Mouse (Mus musculus): ENCODE results near the gene Supt3. TPM values are rescaled to one million over a fixed set of nuclear protein-coding genes. Genes with fewer than 3 reads are reported as not detected.

The Supt3 gene
- total and polyA plus RNA-seq, 2 experiments from 2014 or later, result 3.2 to 24.5 TPM

DNA sequence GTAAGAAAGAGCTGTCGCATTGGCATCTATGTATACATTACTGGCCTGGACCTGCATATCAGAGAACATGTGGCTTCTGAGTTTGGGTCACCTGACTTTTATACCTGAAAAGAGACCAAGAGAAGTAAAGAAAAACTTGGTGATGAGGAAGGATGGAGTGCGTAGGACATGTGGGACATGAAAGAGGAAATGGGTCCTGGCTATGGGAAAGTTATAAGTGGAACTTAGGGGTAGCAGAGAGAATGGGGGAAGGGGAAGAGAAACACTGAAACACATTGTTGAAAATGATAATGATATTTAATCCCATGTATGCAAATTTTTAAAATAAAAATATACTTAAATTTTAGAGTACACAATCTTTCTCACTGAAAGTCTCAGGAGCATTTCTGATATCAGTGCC is 211.0 kb downstream of the Supt3 start:
- Histone ChIP-seq H3K4me3 (ENCODE audit: low read depth, low read length) (no peak overlapping the region), H3K9me3 (ENCODE audit: low read length) (no peaks in the 10 kb centered on the region), H3K4me2 (ENCODE audit: low read depth) (no peak overlapping the region), H3K4me1 (ENCODE audit: insufficient read depth) (no peaks in the 10 kb centered on the region), H3K27ac (ENCODE audit: low read depth, low read length) (no peak overlapping the region), H3K9ac (no peak overlapping the region), H3K27me3 (ENCODE audit: insufficient read depth, low read length) (no peaks in the 10 kb centered on the region), H3K36me3 (ENCODE audit: insufficient read depth) (no peaks in the 10 kb centered on the region)
- 94% methylated on average over 2 of the region's 2 CpGs for WGBS
- no peak for ATAC-seq
- TF ChIP-seq CTCF (IDR thresholded peaks at IDR 0.05; ENCODE audit: low read depth), result no peak
- DNase-seq, result no peak

DNA sequence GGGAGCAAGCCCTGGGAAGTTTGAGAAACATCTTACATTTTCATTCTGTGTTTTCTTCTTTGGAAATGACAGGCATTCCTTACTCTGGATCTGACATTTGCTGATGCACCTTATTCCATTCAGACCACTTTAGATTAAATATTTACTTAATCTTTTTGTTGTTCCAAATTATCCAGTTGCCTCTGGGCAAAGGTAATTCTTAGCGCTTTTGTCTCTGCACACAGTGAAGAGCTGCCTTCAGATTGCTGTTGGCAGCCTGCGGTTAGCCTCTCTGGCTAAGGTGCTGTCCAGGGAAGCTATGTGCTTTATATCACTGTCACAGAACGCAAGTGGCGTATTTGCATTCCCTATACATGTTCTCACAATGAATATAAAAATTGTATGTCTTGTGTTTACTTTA is 226.4 kb downstream of the Supt3 start:
- DNase-seq (no peak), ATAC-seq (no peak)
- no peaks in the 10 kb centered on the region for H3K36me3 ChIP-seq (ENCODE audit: insufficient read depth)
- no peak for TF ChIP-seq CTCF (IDR thresholded peaks at IDR 0.05; ENCODE audit: low read depth)
- H3K4me2 ChIP-seq (ENCODE audit: low read depth), result no peak overlapping the region
- H3K4me3 ChIP-seq (ENCODE audit: low read depth, low read length), result no peak overlapping the region
- no peak overlapping the region for H3K27ac ChIP-seq (ENCODE audit: low read depth, low read length)
- H3K4me1 ChIP-seq (ENCODE audit: insufficient read depth), result no peaks in the 10 kb centered on the region
- H3K9ac ChIP-seq, result no peak overlapping the region
- H3K9me3 ChIP-seq (ENCODE audit: low read length), result no peaks in the 10 kb centered on the region
- 92% methylated on average over 4 of the region's 4 CpGs for WGBS
- H3K27me3 ChIP-seq (ENCODE audit: insufficient read depth, low read length), result no peaks in the 10 kb centered on the region

DNA sequence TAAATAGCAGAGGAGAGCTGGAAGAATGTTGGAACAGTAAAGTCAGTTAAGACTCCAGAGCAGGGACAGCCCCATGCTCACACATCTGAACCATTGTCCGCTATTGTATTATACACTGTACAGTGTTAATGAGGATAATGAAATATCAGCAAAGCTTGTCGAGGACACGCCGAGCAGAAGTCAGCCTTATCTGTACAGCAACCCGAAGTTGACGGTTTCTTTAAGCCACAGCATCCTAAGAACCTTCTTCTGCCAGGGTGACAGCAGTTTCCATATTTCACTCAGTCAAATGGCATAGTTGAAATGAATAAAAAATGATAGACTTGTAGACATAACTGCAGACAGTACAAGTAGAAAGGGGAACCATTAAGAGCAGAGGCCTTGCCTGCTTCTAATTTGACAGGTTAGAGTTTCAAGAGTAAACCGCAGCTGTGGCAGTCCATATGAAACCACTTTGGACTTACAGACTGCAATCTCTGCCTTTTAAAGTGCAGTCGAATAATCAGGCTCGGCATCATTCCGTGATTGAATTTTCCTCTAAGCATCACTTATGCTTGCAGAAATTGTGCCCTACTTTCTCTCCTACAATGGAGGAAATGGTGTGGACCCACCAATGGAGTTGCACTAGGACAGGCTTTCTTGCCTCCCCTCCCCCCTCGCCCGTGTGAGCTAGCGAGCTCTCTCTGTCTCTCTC is 227.7 kb downstream of the Supt3 start:
- H3K36me3 ChIP-seq (ENCODE audit: insufficient read depth), result no peaks in the 10 kb centered on the region
- WGBS, result 83% methylated on average over 13 of the region's 13 CpGs
- no peak for TF ChIP-seq CTCF (IDR thresholded peaks at IDR 0.05; ENCODE audit: low read depth)
- H3K4me2 ChIP-seq (ENCODE audit: low read depth), result no peak overlapping the region
- H3K4me3 ChIP-seq (ENCODE audit: low read depth, low read length), result no peak overlapping the region
- no peaks in the 10 kb centered on the region for H3K27me3 ChIP-seq (ENCODE audit: insufficient read depth, low read length)
- no peak overlapping the region for H3K27ac ChIP-seq (ENCODE audit: low read depth, low read length)
- DNase-seq (no peak), ATAC-seq (no peak)
- H3K9ac ChIP-seq, result no peak overlapping the region
- no peaks in the 10 kb centered on the region for H3K4me1 ChIP-seq (ENCODE audit: insufficient read depth)
- no peaks in the 10 kb centered on the region for H3K9me3 ChIP-seq (ENCODE audit: low read length)

DNA sequence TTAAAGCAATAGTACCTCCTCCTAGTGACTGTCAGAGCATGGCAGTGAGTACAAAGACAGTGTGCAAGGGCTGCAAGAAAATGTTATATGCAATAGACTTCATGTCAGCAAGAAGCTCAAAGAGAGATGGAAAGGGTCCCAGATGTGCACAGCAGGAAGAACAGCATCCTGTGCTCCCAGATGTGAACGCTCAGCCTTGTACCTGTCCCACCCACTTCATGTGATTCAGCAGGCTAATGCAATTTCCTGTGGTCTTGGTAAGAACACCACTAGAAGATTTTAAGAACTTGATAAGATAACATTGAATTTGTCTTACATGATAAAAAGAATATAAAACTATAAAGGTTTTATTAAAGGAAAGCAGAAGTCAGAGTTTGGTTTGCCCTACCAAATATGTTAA is 230.5 kb downstream of the Supt3 start:
- TF ChIP-seq CTCF (IDR thresholded peaks at IDR 0.05; ENCODE audit: low read depth), result no peak
- WGBS, result 88% methylated on average over 1 of the region's 1 CpGs
- Histone ChIP-seq H3K27ac (ENCODE audit: low read depth, low read length) (no peak overlapping the region), H3K9me3 (ENCODE audit: low read length) (no peaks in the 10 kb centered on the region), H3K27me3 (ENCODE audit: insufficient read depth, low read length) (no peaks in the 10 kb centered on the region), H3K4me1 (ENCODE audit: insufficient read depth) (no peaks in the 10 kb centered on the region), H3K4me3 (ENCODE audit: low read depth, low read length) (no peak overlapping the region), H3K36me3 (ENCODE audit: insufficient read depth) (no peaks in the 10 kb centered on the region), H3K4me2 (ENCODE audit: low read depth) (no peak overlapping the region), H3K9ac (no peak overlapping the region)
- ATAC-seq (no peak), DNase-seq (no peak)

DNA sequence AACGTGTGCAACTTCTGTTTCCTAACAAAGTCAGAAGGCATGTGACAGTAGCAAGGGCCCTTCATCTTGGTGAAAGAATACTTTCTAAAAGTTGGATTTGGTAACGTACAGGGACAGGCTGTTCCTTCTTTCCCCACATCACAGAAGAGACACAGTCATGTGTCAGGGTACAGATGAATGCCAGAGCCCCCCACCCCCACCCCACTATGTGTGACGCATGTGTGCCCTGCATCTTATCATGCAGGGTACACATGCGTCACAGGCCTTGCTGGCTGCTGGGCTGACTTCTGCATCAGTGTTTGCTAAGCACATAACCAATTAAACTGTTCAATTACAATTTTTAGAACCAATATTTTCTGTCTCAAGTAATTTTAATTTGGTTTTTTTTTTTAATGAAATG is 231.7 kb downstream of the Supt3 start:
- Histone ChIP-seq H3K9ac (no peak overlapping the region), H3K36me3 (ENCODE audit: insufficient read depth) (no peaks in the 10 kb centered on the region), H3K27me3 (ENCODE audit: insufficient read depth, low read length) (no peaks in the 10 kb centered on the region), H3K4me3 (ENCODE audit: low read depth, low read length) (no peak overlapping the region), H3K4me2 (ENCODE audit: low read depth) (no peak overlapping the region), H3K4me1 (ENCODE audit: insufficient read depth) (no peaks in the 10 kb centered on the region), H3K9me3 (ENCODE audit: low read length) (no peaks in the 10 kb centered on the region), H3K27ac (ENCODE audit: low read depth, low read length) (no peak overlapping the region)
- TF ChIP-seq CTCF (IDR thresholded peaks at IDR 0.05; ENCODE audit: low read depth), result no peak
- WGBS, result 67% methylated on average over 4 of the region's 4 CpGs
- no peak for ATAC-seq
- no peak for DNase-seq

DNA sequence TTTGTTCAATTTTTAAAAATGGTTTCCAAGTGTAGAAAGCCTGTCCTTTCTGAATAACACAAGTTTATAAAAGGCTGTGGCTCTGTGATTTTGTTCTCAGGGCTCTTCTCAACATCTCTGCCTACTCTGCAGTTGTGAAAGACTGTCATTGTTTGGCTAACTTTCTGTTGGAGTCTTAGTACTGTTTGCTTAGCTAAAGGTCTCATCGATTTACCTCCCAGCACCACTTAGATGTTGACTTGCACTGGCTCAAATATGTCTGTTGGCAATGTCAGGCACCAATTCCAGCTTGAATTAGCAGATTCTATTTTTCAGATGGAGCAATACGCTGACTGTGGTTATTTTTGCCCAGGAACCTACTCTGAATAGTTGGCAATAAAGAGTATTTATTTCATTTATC is 233.5 kb downstream of the Supt3 start:
- WGBS, result 86% methylated on average over 2 of the region's 2 CpGs
- H3K9ac ChIP-seq, result no peak overlapping the region
- H3K27me3 ChIP-seq (ENCODE audit: insufficient read depth, low read length), result no peaks in the 10 kb centered on the region
- H3K4me3 ChIP-seq (ENCODE audit: low read depth, low read length), result no peak overlapping the region
- H3K27ac ChIP-seq (ENCODE audit: low read depth, low read length), result no peak overlapping the region
- no peaks in the 10 kb centered on the region for H3K36me3 ChIP-seq (ENCODE audit: insufficient read depth)
- no peaks in the 10 kb centered on the region for H3K4me1 ChIP-seq (ENCODE audit: insufficient read depth)
- no peaks in the 10 kb centered on the region for H3K9me3 ChIP-seq (ENCODE audit: low read length)
- ATAC-seq, result no peak
- no peak for TF ChIP-seq CTCF (IDR thresholded peaks at IDR 0.05; ENCODE audit: low read depth)
- H3K4me2 ChIP-seq (ENCODE audit: low read depth), result no peak overlapping the region
- DNase-seq, result no peak

DNA sequence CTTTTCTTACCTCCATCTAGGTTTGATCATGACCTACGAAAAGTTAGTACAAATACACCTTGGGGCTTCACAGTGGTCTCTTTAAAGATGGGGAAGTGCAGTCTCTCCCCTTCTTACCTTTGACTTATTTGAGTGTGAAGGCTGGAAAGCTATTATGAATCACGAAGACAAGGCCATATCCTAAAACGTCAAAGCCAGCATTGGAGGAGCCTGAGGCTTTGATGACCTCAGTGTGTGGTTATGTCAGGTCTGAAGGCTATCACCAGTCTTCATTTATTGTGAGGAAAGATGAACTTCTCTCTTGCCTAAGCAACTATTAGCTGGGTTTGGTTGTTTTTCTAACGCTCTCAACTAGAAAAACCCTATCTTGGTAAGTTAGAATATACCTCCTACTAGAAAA is 239.8 kb downstream of the Supt3 start:
- WGBS, result 92% methylated on average over 4 of the region's 4 CpGs
- Histone ChIP-seq H3K27ac (ENCODE audit: low read depth, low read length) (no peak overlapping the region), H3K36me3 (ENCODE audit: insufficient read depth) (no peaks in the 10 kb centered on the region), H3K4me3 (ENCODE audit: low read depth, low read length) (no peak overlapping the region), H3K4me1 (ENCODE audit: insufficient read depth) (no peaks in the 10 kb centered on the region), H3K4me2 (ENCODE audit: low read depth) (no peak overlapping the region), H3K9ac (no peak overlapping the region), H3K27me3 (ENCODE audit: insufficient read depth, low read length) (no peaks in the 10 kb centered on the region), H3K9me3 (ENCODE audit: low read length) (no peaks in the 10 kb centered on the region)
- no peak for TF ChIP-seq CTCF (IDR thresholded peaks at IDR 0.05; ENCODE audit: low read depth)
- no peak for DNase-seq
- no peak for ATAC-seq

Data from forebrain, postnatal 0 days (tissue).